ENCODE assay signal across 16 mouse cellular contexts in genomic region chr2:169778740-169779345, GRCm38 (mm10).
"Had no signal": no experiment of that assay in that cellular context is flagged by ENCODE, and none has a peak within 500 bp of the region (broad histone marks: within the 10 kb centered on the region; RNA-seq: fewer than 3 reads in every experiment).

No protein-coding gene starts in this region.

- H3K36me3 ChIP-seq: limb, embryonic 13.5 days; midbrain, embryonic 10.5 days; neural tube, embryonic 12.5 days had no signal

- DNase-seq: kidney, adult 11 months; kidney, adult 9 months; kidney, postnatal 36 days; layer of hippocampus, adult 9-11 months; left cerebral cortex, postnatal 4 days; lung, adult 18-20 months; midbrain, embryonic 14.5 days; retina, postnatal 1 day; right cerebral cortex, postnatal 4 days; thymus, postnatal 36 days had no signal

- H3K4me1 ChIP-seq: midbrain, embryonic 10.5 days had no signal

- H3K27me3 ChIP-seq: neural tube, embryonic 12.5 days had no signal

- H3K4me2 ChIP-seq: limb, embryonic 13.5 days; neural tube, embryonic 12.5 days had no signal

- H3K9ac ChIP-seq: limb, embryonic 13.5 days; liver, embryonic 14.5 days; neural tube, embryonic 12.5 days had no signal

- H3K27ac ChIP-seq: kidney, postnatal 0 days; limb, embryonic 13.5 days; liver, embryonic 14.5 days; midbrain, embryonic 10.5 days; neural tube, embryonic 12.5 days had no signal

- H3K4me3 ChIP-seq: limb, embryonic 13.5 days; midbrain, embryonic 10.5 days; myocyte; neural tube, embryonic 12.5 days had no signal

- H3K9me3 ChIP-seq: limb, embryonic 13.5 days; midbrain, embryonic 10.5 days; neural tube, embryonic 12.5 days had no signal
